Mouse (Mus musculus) lung, adult 18-20 months (tissue): Measurements from ENCODE around the gene Prr19.
"Not testable (repeated sequence)": the region's sequence is repeated elsewhere in the genome, so short reads cannot be mapped to it uniquely, and the experiment has no call there.

ENCODE experiments used
- DNase-seq, 2 experiments: peaks; one replicate each; pipeline ENCODE4 v3.0.0; 2022; ENCODE audit warnings: mixed read lengths in 2 of 2

The Prr19 gene

DNA sequence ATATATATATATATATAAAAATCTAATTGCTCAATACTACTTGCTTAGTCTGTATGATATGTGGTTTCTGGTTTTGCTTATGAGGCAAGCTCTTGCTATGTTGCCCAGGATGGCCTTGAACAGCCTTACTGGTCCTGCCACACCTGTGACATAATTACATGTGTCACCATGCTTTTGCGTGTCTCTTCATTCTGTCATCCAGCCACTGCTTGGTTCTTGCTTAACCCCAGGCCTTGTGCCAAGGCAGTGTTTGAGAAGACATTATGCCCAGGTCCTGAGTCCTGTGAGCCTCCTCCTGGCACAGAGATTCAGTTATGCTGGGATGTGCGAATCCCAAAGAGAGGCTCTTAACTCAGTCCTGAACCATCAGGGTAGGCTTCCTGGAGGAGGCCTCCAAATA is 22.0 kb downstream of the Prr19 start:
- DNase-seq = peak in 1 of 2 experiments; percentile 11

- not testable (repeated sequence) for DNase-seq
These were observed 24.2 kb downstream of the Prr19 start for GRCm38 (mm10) chr7:25325431-25325830.

- no peak for DNase-seq
These were observed 25.0 kb downstream of the Prr19 start for GRCm38 (mm10) chr7:25326233-25326632.

GRCm38 (mm10) chr7:25333596-25334307 is 32.5 kb downstream of the Prr19 start:
- peak; percentile 69 to 72 for DNase-seq

DNA sequence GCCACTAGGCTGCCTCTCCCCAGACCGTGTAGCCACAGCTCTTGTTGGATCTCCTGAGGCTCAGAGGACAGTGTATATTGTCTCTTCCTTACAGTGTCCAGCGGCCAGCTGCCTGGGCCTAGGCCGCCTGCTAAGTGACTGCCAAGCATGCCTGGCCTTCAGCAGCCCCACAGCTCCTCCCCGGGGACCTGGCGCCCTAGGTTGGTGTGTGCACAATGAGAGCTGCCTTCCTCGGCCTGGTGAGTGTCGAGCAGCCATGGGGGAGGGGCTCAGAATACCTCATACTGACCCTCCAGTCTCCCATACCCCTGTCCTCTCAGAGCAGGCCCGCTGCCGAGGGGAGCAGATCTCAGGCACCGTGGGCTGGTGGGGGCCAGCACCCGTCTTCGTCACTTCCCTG is 33.3 kb downstream of the Prr19 start:
- no peak for DNase-seq

DNA sequence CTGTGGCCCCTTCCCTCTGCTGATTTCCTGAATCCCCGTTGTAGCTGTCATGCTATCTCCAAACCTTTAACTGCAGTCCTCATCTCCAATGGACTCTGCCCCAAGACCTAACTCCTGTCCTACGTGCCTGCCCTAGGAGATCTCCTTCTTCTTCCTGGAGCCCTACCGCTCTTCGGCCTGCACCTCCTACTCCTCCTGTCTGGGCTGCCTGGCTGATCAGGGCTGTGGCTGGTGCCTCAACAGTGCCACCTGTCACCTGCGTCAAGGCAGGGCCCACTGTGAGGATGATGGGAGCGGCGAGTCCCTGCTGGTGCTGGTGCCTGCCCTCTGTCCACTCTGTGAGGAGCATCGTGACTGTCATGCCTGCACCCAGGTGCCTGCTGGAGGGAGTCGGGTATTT is 38.1 kb downstream of the Prr19 start:
- DNase-seq = no peak

DNA sequence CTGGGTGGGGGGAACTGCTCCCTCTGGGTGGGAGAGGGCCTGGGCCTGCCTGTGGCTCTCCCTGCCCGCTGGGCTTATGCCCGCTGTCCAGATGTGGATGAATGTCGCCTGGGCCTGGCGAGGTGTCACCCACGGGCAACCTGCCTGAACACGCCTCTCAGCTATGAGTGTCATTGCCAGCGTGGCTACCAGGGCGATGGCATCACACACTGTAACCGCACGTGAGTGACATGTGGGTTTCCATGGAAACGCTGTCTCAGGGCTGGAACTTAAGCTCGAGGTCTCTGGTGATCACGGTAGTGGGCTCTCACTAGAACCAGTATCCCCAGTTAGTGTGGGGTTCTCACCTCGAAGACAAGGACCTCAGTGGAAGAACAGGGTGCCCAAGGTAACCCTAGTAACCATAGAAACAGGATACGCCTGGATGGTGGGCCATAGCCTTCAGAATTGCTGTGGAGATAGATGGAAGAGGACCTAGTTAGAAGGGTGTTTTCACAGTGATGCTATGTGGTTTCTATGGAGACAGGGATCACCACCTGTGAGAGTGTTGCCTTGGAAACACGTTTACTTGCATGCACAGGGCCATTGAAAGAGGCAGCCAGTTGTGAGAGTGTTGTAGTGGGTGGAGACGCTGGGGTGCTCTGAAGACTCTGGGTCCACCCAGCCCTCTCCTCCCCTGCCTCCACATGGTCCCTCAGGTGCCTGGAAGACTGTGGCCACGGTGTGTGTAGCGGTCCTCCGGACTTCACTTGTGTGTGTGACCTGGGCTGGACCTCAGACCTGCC is 40.0 kb downstream of the Prr19 start:
- no peak for DNase-seq

- no peak for DNase-seq
These were observed 47.6 kb downstream of the Prr19 start for GRCm38 (mm10) chr7:25348861-25349260.
